24 mouse cellular contexts compared by ENCODE assay signal in the genomic region with DNA sequence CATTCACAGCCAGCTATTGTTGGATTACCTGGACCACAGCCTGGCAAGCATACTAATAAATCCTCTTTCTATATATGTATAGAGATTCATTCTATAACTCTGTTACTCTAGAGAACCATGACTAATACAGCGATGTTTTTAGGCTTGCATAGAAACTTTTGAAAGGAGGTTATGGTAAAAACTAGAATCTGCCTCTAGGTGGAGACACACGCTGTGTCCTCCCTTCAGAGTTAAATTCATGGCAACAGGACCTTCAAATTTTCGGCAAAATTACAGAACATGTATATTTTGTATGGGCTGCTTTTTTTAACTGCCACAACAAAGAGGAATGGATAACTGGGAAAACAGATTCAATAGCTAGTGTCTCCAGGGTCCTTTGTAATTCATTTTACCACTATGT.
DNase-seq lines count a peak whose midpoint lies in the region; ATAC-seq and TF ChIP-seq lines count a peak whose summit lies in the region.
"Had no signal": no experiment of that assay in that cellular context is flagged by ENCODE, and none has a peak within 500 bp of the region (broad histone marks: within the 10 kb centered on the region; RNA-seq: fewer than 3 reads in every experiment).

No protein-coding gene starts in this region.

- TF ChIP-seq EP300 in lung, postnatal 0 days (IDR thresholded peaks at IDR 0.05): no peak

- ATAC-seq in frontal cortex, adult (ENCODE audit: low TSS enrichment): peak; percentile 89
- no peak for ATAC-seq in lung, postnatal 0 days
- no peak for ATAC-seq in erythroblast, adult 5-6 weeks (replicated peaks; ENCODE audit: low FRiP score, poor library complexity, severe bottlenecking)
- ATAC-seq: activated CD4-positive, CD25-positive, alpha-beta regulatory T cell, adult 4 months; forebrain, embryonic 14.5 days had no signal

- no peaks in the 10 kb centered on the region for H3K4me1 ChIP-seq in lung, postnatal 0 days (ENCODE audit: insufficient read depth, low read depth, low read length)
- H3K4me1 ChIP-seq: embryonic facial prominence, embryonic 10.5 days; forebrain, embryonic 10.5 days; heart, embryonic 15.5 days had no signal

- no peaks in the 10 kb centered on the region for H3K9me3 ChIP-seq in lung, postnatal 0 days (ENCODE audit: low read length)
- H3K9me3 ChIP-seq: embryonic facial prominence, embryonic 10.5 days; forebrain, embryonic 10.5 days; heart, embryonic 15.5 days had no signal

- intact Hi-C loops in left cerebral cortex, adult 2 months (cut with DNase I): no loop called here

- no peak overlapping the region for H3K4me2 ChIP-seq in lung, postnatal 0 days (replicated peaks; ENCODE audit: low read depth, low read length)
- H3K4me2 ChIP-seq: heart, embryonic 11.5 days; heart, embryonic 15.5 days; hindbrain, embryonic 14.5 days had no signal

- DNase-seq in frontal cortex, postnatal 10 days (ENCODE audit: low spot score in 2 of 2): no peak
- no peak for DNase-seq in left cerebral cortex, adult 2 months (ENCODE audit: extremely low spot score in 1 of 2, low spot score in 2 of 2)
- no peak for DNase-seq in left cerebral cortex, adult 11 months (ENCODE audit: low spot score)
- DNase-seq in 3T3-L1 (ENCODE audit: low read depth, low spot score): peak; percentile 24
- DNase-seq in NIH3T3 (ENCODE audit: low read depth): peak; percentile 16
- DNase-seq in lung, postnatal 0 days (ENCODE audit: low spot score): no peak
- DNase-seq: adrenal gland, postnatal 14 days; cerebellum, adult 11-12 months; cerebellum, adult 9-10 months; cerebellum, postnatal 36 days; gastrocnemius, postnatal 14 days; heart, adult 2 months; heart, postnatal 14 days had no signal

- 81% methylated on average over 3 of the region's 3 CpGs for WGBS in lung, postnatal 0 days

- H3K27ac ChIP-seq in left cerebral cortex, adult 2 months: no peak overlapping the region
- H3K27ac ChIP-seq in lung, postnatal 0 days (ENCODE audit: low read length): no peak overlapping the region
- H3K27ac ChIP-seq: embryonic facial prominence, embryonic 10.5 days; forebrain, embryonic 10.5 days; heart, adult 2 months; heart, embryonic 15.5 days; hindbrain, embryonic 14.5 days had no signal

- no peaks in the 10 kb centered on the region for H3K27me3 ChIP-seq in lung, postnatal 0 days (replicated peaks; ENCODE audit: insufficient read depth, low read length)
- H3K27me3 ChIP-seq: CH12.LX; heart, embryonic 15.5 days had no signal

- TF ChIP-seq CTCF in left cerebral cortex, adult 2 months (IDR thresholded peaks at IDR 0.05): peak; percentile 45
- no peak for TF ChIP-seq CTCF in lung, postnatal 0 days (IDR thresholded peaks at IDR 0.05)

- no peak overlapping the region for H3K9ac ChIP-seq in lung, postnatal 0 days (replicated peaks; ENCODE audit: low read depth)
- H3K9ac ChIP-seq: heart, embryonic 15.5 days; hindbrain, embryonic 14.5 days had no signal

- H3K36me3 ChIP-seq in lung, postnatal 0 days (ENCODE audit: insufficient read depth, low read length): no peaks in the 10 kb centered on the region
- H3K36me3 ChIP-seq: embryonic facial prominence, embryonic 10.5 days; forebrain, embryonic 10.5 days; heart, embryonic 15.5 days had no signal

- H3K4me3 ChIP-seq in left cerebral cortex, adult 2 months: no peak overlapping the region
- no peak overlapping the region for H3K4me3 ChIP-seq in lung, postnatal 0 days (ENCODE audit: low read depth, low read length)
- H3K4me3 ChIP-seq: embryonic facial prominence, embryonic 10.5 days; erythroblast, embryonic 14.5 days; forebrain, embryonic 10.5 days; heart, adult 2 months; heart, embryonic 15.5 days had no signal

Comparison
In these comparisons a context has a peak if more than half of its experiments do, and no peak if none do; other contexts are left out.
1. DNase-seq: peak in 3T3-L1 (single experiment) and NIH3T3 (single experiment); none in frontal cortex, postnatal 10 days (0 of 2), left cerebral cortex, adult 2 months (0 of 2), left cerebral cortex, adult 11 months (single experiment) and lung, postnatal 0 days (single experiment).